Mouse (Mus musculus) CH12.LX (cell line): ENCODE results near the gene Amdhd1. TPM values are rescaled to one million over a fixed set of nuclear protein-coding genes. Genes with fewer than 3 reads are reported as not detected.
A peak's percentile ranks its signal among the peaks of the same experiment; 100 is the strongest.

ENCODE experiments used
- DNase-seq: peaks from one replicate; pipeline ENCODE4 v3.0.0-alpha.2; 2013; ENCODE audit errors: extremely low read depth
- H3K27ac ChIP-seq: 2 replicates; pipeline ENCODE4 v1.5.1; 2012; ENCODE audit warnings: low read depth, mild to moderate bottlenecking, control low read depth, moderate library complexity; ENCODE audit not compliant: insufficient read depth
- H3K27me3 ChIP-seq: replicated peaks from 2 replicates; pipeline ENCODE3; 2012; ENCODE audit warnings: inconsistent platforms
- H3K36me3 ChIP-seq, 2 experiments: replicated peaks in 1 of 2; 2 replicates each; pipeline versions ENCODE3 to v1.6.1; 2012; ENCODE audit warnings: inconsistent platforms in 1 of 2, low read length in 1 of 2, mild to moderate bottlenecking in 1 of 2, mixed read lengths in 1 of 2, moderate library complexity in 1 of 2; ENCODE audit not compliant: control insufficient read depth in 1 of 2, insufficient read depth in 1 of 2
- H3K4me1 ChIP-seq, 2 experiments: 2 replicates each; pipeline ENCODE4 v1.6.1; 2012; ENCODE audit warnings: inconsistent platforms in 1 of 2, moderate library complexity in 1 of 2; ENCODE audit not compliant: insufficient read depth in 2 of 2, control insufficient read depth in 1 of 2
- H3K4me2 ChIP-seq: 2 replicates; pipeline ENCODE4 v1.6.1; 2012; ENCODE audit warnings: low read depth, mild to moderate bottlenecking, control low read depth; ENCODE audit not compliant: poor library complexity, insufficient read depth, severe bottlenecking
- H3K4me3 ChIP-seq, 3 experiments: fragments of 150-350 bp in 1 of 3; sonication (generic) in 1 of 3; replicated peaks in 1 of 3; 2 replicates each; pipeline versions ENCODE3 to v1.5.1; 2011 to 2012; ENCODE audit warnings: low read depth in 2 of 3, low read length in 2 of 3, mild to moderate bottlenecking in 2 of 3, moderate library complexity in 2 of 3, control low read depth in 1 of 3, improper control_type of control experiment in 1 of 3, inconsistent platforms in 1 of 3, mixed read lengths in 1 of 3; ENCODE audit not compliant: poor library complexity in 1 of 3
- H3K79me2 ChIP-seq: replicated peaks from 2 replicates; pipeline ENCODE4 v1.6.1; 2012; ENCODE audit warnings: mild to moderate bottlenecking, moderate library complexity; ENCODE audit not compliant: control insufficient read depth, poor library complexity, insufficient read depth, severe bottlenecking; ENCODE audit errors: extremely low read depth
- H3K9ac ChIP-seq: 2 replicates; pipeline ENCODE4 v1.6.1; 2012; ENCODE audit warnings: low read depth, mild to moderate bottlenecking, control low read depth, moderate library complexity; ENCODE audit not compliant: insufficient read depth
- H3K9me3 ChIP-seq: replicated peaks from 2 replicates; pipeline ENCODE3; 2012; ENCODE audit warnings: low read length, inconsistent platforms, mixed read lengths
- CHD1 ChIP-seq: IDR thresholded peaks from 2 replicates; pipeline ENCODE4 v1.6.1; 2012; ENCODE audit warnings: low read depth, low read length, improper control_type of control experiment, inconsistent platforms
- CTCF ChIP-seq, 2 experiments: IDR thresholded peaks in 1 of 2; conservative IDR thresholded peaks in 1 of 2; 2 replicates each; pipeline ENCODE4 v1.5.1; 2011 to 2012; ENCODE audit warnings: low read depth in 2 of 2, low read length in 2 of 2, improper control_type of control experiment in 1 of 2, inconsistent platforms in 1 of 2, mild to moderate bottlenecking in 1 of 2, moderate library complexity in 1 of 2
- E2F4 ChIP-seq: IDR thresholded peaks from 2 replicates; pipeline ENCODE4 v1.6.1; 2011; ENCODE audit warnings: low read depth, low read length, improper control_type of control experiment; ENCODE audit not compliant: insufficient replicate concordance
- ETS1 ChIP-seq: conservative IDR thresholded peaks from 2 replicates; pipeline ENCODE4 v1.6.1; 2012; ENCODE audit warnings: low read depth, mild to moderate bottlenecking, inconsistent platforms, low read length, improper control_type of control experiment, moderate library complexity
- GABPA ChIP-seq: IDR thresholded peaks from 2 replicates; pipeline ENCODE4 v1.6.1; 2012; ENCODE audit warnings: low read depth, low read length, improper control_type of control experiment, inconsistent platforms; ENCODE audit not compliant: insufficient replicate concordance
- HCFC1 ChIP-seq: IDR thresholded peaks from 2 replicates; pipeline ENCODE4 v1.6.1; 2012; ENCODE audit warnings: low read depth, mild to moderate bottlenecking, inconsistent platforms, low read length, improper control_type of control experiment
- JUN ChIP-seq: IDR thresholded peaks from 2 replicates; pipeline ENCODE4 v1.6.1; 2011; ENCODE audit warnings: low read depth, mild to moderate bottlenecking, low read length, improper control_type of control experiment, moderate library complexity; ENCODE audit not compliant: insufficient read depth
- JUND ChIP-seq: conservative IDR thresholded peaks from 2 replicates; pipeline ENCODE4 v1.6.1; 2011; ENCODE audit warnings: low read depth, low read length, improper control_type of control experiment
- KAT2A ChIP-seq: IDR thresholded peaks from 2 replicates; pipeline ENCODE4 v1.6.1; 2012; ENCODE audit warnings: low read length, improper control_type of control experiment, inconsistent platforms; ENCODE audit not compliant: insufficient replicate concordance
- MAX ChIP-seq: IDR thresholded peaks from 2 replicates; pipeline ENCODE4 v1.6.1; 2011; ENCODE audit warnings: low read length, improper control_type of control experiment
- MAZ ChIP-seq: IDR thresholded peaks from 2 replicates; pipeline ENCODE4 v1.6.1; 2012; ENCODE audit warnings: low read depth, mild to moderate bottlenecking, inconsistent platforms, low read length, improper control_type of control experiment, moderate library complexity
- MYC ChIP-seq: IDR thresholded peaks from 2 replicates; pipeline ENCODE4 v1.6.1; 2011; ENCODE audit warnings: low read depth, mild to moderate bottlenecking, improper control_type of control experiment, low read length
- NELFE ChIP-seq: IDR thresholded peaks from 2 replicates; pipeline ENCODE4 v1.6.1; 2011; ENCODE audit warnings: low read depth, low read length, improper control_type of control experiment
- PAX5 ChIP-seq: IDR thresholded peaks from 2 replicates; pipeline ENCODE4 v1.6.1; 2012; ENCODE audit warnings: low read length, inconsistent platforms, mixed read lengths
- RAD21 ChIP-seq: IDR thresholded peaks from 2 replicates; pipeline ENCODE4 v1.6.1; 2011; ENCODE audit warnings: low read depth, mild to moderate bottlenecking, low read length, improper control_type of control experiment, moderate library complexity
- RCOR1 ChIP-seq: conservative IDR thresholded peaks from 2 replicates; pipeline ENCODE4 v1.6.1; 2012; ENCODE audit warnings: low read depth, mild to moderate bottlenecking, inconsistent platforms, low read length, improper control_type of control experiment
- SIN3A ChIP-seq: IDR thresholded peaks from 2 replicates; pipeline ENCODE4 v1.6.1; 2012; ENCODE audit warnings: low read length, improper control_type of control experiment, inconsistent platforms
- SMC3 ChIP-seq: IDR thresholded peaks from 2 replicates; pipeline ENCODE4 v1.6.1; 2011; ENCODE audit warnings: low read depth, low read length, improper control_type of control experiment
- UBTF ChIP-seq: IDR thresholded peaks from 2 replicates; pipeline ENCODE4 v1.6.1; 2012; ENCODE audit warnings: low read depth, mild to moderate bottlenecking, inconsistent platforms, low read length, improper control_type of control experiment, moderate library complexity
- USF2 ChIP-seq: conservative IDR thresholded peaks from 2 replicates; pipeline ENCODE4 v1.6.1; 2011; ENCODE audit warnings: low read depth, low read length, improper control_type of control experiment
- ZMIZ1 ChIP-seq: IDR thresholded peaks from 2 replicates; pipeline ENCODE4 v1.6.1; 2012; ENCODE audit warnings: low read depth, mild to moderate bottlenecking, inconsistent platforms, low read length, improper control_type of control experiment
- ZNF384 ChIP-seq: IDR thresholded peaks from 2 replicates; pipeline ENCODE4 v1.6.1; 2012; ENCODE audit warnings: low read depth, low read length, improper control_type of control experiment, inconsistent platforms
- dilution Hi-C: fragments of 300-500 bp; cut with MboI; formaldehyde crosslinking; loops from 2 replicates; pipeline ENCODE4 v1.14.3; 2020; ENCODE audit warnings: low sequenced_read_pairs; ENCODE audit not compliant: extremely low pct_unique_long_range_greater_than_20kb, extremely low pct_ligation_motif_present
- in situ Hi-C: fragments of 300-500 bp; cut with MboI; formaldehyde crosslinking; loops from 3 replicates; pipeline ENCODE4 v1.14.3; 2019; ENCODE audit warnings: low sequenced_read_pairs, low pct_ligation_motif_present, low pct_unique_long_range_greater_than_20kb, mixed read lengths
- polyA plus RNA-seq: library from polyadenylated mRNA; unstranded; fragments of >175 nt; gene quantifications from 2 replicates; pipeline ENCODE4 v1.2.1, GENCODE M21; 2012; ENCODE audit warnings: low read depth; ENCODE audit not compliant: insufficient read length
- total RNA-seq, 2 experiments: library from RNA; depleted of rRNA; stranded (reverse); fragments of 300-350 nt in 1 of 2; fragments of >200 nt in 1 of 2; gene quantifications; 2 replicates each; pipeline ENCODE4 v1.2.3; 2012 to 2014

The Amdhd1 gene
- total and polyA plus RNA-seq, 3 experiments = 2.3 to 8.4 (median 3.3) TPM

GRCm38 (mm10) chr10:93488066-93488827, 51.6 kb downstream of the Amdhd1 start, which contains the start of gene Hal:
Gene Hal (plus strand): TSS chr10:93488768.
- dilution Hi-C loops = no loop called here
- peaks cover 3 to 8% of the 10 kb centered on the region in 2 experiments; a peak in 3 of 4 replicates for H3K4me1 ChIP-seq
- H3K4me2 ChIP-seq = no peak within 1 kb of the TSS
- no peak for TF ChIP-seq SMC3
- TF ChIP-seq KAT2A = no peak
- no peak for TF ChIP-seq E2F4
- TF ChIP-seq HCFC1 = no peak
- TF ChIP-seq JUN = no peak
- TF ChIP-seq CHD1 = no peak
- TF ChIP-seq RAD21 = no peak
- TF ChIP-seq USF2 = no peak
- peaks cover 14 to 27% of the 10 kb centered on the region in 2 experiments for H3K36me3 ChIP-seq
- no peak within 1 kb of the TSS for H3K4me3 ChIP-seq
- H3K9me3 ChIP-seq = no peaks in the 10 kb centered on the region
- no peaks in the 10 kb centered on the region for H3K79me2 ChIP-seq
- no peak for DNase-seq
- in situ Hi-C loops = no loop called here
- H3K27ac ChIP-seq = no peak within 1 kb of the TSS
- H3K27me3 ChIP-seq = no peaks in the 10 kb centered on the region
- H3K9ac ChIP-seq = no peak within 1 kb of the TSS

- TF ChIP-seq RAD21 (peak; percentile 76), CTCF (conservative IDR thresholded peaks at IDR 0.05 in 1 of 2, IDR thresholded peaks at IDR 0.05 in 1 of 2; ENCODE audit: low read depth in 2 of 2, low read length in 2 of 2) (peak; percentile 47 to 77), MAZ (no peak), MYC (peak; percentile 74), ZMIZ1 (no peak), ZNF384 (no peak), CHD1 (no peak), ETS1 (no peak), MAX (peak; percentile 54; the same call in 1 of the 2 replicates), GABPA (no peak), JUND (no peak), SIN3A (no peak), RCOR1 (no peak), SMC3 (peak; percentile 63), E2F4 (no peak), NELFE (peak; percentile 41; the same call in 1 of the 2 replicates), JUN (no peak), UBTF (no peak), PAX5 (no peak)
- no peaks in the 10 kb centered on the region for H3K79me2 ChIP-seq
- peaks cover 3 to 8% of the 10 kb centered on the region in 2 experiments; a peak in 3 of 4 replicates for H3K4me1 ChIP-seq
- dilution Hi-C loops (no loop called here), in situ Hi-C loops (no loop called here)
- H3K36me3 ChIP-seq = peaks cover 26 to 43% of the 10 kb centered on the region in 2 experiments
- no peak overlapping the region for H3K9ac ChIP-seq
- H3K9me3 ChIP-seq = no peaks in the 10 kb centered on the region
- H3K4me3 ChIP-seq = no peak overlapping the region
- DNase-seq = peak; percentile 35
- no peak overlapping the region for H3K4me2 ChIP-seq
- H3K27ac ChIP-seq = no peak overlapping the region
- H3K27me3 ChIP-seq = no peaks in the 10 kb centered on the region
Observed at GRCm38 (mm10) chr10:93486622-93487021, 53.2 kb downstream of the Amdhd1 start.
